Mouse (Mus musculus) layer of hippocampus, adult 11-12 months (tissue): ENCODE results near the gene Phc2.
"Not testable (repeated sequence)": the region's sequence is repeated elsewhere in the genome, so short reads cannot be mapped to it uniquely, and the experiment has no call there.

Source experiments
- DNase-seq: peaks from one replicate; pipeline ENCODE4 v3.0.0; 2022; ENCODE audit warnings: low spot score

Gene Phc2

DNA sequence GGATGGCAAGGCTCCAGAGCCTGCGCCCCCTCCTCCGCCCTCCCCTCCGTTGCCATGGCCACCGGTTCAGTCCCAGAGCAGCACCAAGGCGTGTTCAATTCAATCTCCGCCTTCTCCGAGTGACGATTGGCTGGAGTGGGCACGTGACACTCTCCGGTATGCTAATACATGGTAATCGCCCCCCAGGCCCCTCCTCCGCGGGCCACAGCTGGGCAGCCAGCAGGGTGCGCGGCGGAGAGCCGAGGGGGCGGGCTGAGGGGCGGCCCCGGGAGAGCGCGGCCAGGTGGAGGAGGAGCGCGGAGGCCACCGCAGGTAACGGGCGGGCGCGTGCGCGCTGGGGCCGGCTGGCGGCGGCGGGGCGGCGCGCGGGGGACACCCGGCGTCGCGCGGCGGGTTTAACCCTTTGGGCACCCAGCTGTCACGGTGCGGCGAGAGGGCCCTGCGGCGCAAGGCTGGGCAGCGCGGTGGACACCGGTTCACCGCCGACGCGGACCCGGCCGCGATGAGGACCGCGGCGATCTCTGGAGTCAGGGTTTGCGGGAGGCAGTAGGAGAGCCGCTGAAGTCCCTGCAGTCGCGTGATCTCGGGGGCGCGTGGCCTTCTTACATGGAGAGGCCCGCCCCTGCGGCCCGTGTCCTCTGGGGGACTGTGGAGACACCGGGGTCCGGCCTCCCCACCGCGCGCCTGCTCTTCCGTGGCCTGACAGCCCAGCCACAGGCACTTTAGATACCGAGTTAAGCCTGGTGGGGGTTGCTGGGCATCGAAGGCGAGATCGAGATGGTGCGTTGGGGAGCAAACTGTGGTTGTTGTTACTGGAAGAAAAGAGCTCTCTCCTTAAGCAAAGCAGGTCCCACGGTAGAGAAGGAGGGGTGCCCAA is at the start of gene Phc2:
Gene Phc2 (plus strand): TSS at position 198 of the 877 bp plus-strand sequence.
- DNase-seq, result peak; percentile 97

- DNase-seq, result no peak
Measured at GRCm38 (mm10) chr4:128606586-128606985, 47.9 kb upstream of the Phc2 start.

- DNase-seq, result no peak
Measured at GRCm38 (mm10) chr4:128607661-128608060, 46.8 kb upstream of the Phc2 start.

GRCm38 (mm10) chr4:128609276-128609924 is 45.1 kb upstream of the Phc2 start:
- no peak for DNase-seq

DNA sequence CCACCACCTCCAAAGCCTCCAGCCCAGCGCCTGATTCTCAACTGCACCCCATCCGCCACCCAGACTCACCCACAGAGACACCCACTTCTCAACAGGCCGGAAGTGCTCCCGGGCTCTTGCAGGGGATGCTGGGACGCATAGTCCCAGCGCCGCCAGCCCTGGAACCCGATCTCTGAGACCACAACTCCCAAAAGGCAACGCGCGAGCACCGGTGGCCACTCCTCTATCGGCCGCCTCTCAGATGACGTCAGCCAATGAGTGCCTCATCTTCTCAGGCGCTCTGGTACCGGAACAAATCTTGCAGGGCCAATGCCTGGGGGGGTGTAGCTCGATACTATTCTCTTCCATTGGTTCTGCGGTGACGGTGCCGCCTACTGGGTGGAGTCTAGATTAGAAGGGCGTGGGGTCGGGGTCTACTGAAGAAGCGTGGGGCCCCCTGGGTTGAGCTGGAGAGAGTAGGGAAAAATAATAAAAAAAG is 44.5 kb upstream of the Phc2 start, which contains the start of gene Zscan20:
Gene Zscan20 (minus strand): TSS at position 174 of the 478 bp plus-strand sequence.
- DNase-seq, result peak; percentile 99

GRCm38 (mm10) chr4:128610706-128611105 is 43.8 kb upstream of the Phc2 start:
- DNase-seq, result no peak

DNA sequence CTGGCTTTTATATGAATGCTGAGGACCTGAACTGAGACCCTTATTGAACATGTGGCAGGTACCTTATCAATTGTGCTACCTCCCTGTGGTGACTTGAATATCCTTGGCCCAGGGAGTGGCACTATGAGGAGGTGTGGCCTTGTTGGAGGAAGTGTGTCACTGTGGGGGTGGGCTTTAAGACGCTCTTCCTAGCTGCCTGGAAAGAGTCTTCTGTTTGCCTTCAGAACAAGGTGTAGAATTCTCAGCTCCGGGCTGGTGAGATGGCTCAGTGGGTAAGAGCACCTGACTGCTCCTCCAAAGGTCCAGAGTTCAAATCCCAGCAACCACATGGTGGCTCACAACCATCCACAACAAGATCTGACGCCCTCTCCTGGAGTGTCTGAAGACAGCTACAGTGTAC is 42.8 kb upstream of the Phc2 start:
- not testable (repeated sequence) for DNase-seq

DNA sequence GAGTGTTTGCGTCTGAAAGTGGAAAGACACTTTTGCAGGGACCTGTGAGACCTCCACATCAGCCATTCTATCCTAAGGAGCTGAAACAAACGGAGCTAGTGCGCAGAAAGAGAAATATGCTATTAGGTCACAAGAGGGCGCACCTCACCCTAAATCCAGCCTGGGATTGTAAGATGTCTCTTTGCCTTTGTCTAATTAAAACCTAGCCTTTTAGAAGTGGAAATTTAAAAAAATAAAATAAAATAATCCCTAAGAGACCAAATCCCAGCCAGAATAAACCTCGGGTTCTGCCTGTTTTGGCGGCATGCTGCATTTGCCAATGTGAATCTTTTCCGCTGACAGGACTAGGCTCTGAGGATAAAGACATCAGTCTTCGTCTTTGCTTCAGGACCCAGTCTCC is 41.2 kb upstream of the Phc2 start:
- DNase-seq, result peak; percentile 68

DNA sequence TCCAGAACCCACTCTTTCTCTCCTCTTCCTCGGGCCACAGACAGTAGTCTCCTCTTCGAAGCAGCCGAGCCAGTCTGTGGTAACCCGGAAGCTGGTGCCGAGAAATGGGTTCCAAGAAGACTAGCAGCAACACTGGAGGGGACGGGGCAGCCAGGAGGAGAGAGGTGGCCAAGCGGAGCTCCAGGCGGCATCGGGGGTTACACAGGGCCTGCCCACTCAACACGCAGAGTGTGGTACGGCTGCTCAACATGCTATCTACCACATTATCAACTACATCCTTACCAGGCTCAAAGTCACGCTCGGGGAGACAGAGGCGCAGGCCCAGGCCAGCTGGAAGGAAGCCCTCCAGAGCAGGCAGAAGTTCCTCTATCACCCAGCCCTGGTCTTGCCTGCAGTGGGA is 38.7 kb upstream of the Phc2 start:
- no peak for DNase-seq

DNA sequence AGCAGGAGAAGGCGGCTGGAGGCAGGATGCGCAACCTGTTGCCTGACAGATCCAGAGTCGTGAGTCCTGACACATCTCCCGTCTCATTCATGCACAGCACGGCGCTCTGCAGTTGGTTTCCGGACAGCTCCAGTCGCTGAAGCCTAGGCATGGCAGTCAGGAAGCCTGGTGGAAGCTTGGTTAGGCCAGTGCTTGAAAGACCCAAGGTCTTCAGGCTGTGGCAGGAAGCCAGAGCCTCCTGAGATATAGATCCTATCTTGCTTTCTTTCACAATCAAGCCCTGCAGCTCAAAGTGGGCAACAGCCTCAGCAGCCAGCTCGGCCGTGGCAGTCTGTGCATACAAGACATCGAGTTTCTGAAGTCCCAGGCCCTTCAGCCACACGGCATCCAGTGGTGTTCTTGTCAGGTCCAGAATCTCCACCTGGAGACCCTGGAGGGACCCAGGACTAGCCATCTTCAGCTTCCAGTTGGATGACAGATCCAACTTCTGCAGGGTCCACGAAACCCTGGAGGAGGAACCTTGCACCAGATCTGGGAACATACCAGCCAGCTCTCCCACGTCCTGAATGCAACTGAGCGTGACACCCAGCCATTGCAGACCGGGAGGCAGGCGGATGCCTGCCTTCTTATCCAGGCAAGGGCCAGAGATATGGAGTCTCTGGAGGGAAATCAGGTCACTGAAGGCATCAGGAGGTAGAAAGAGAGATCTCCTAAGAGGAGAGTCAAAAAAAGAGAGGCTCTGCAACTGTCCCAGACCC is 37.0 kb upstream of the Phc2 start:
- DNase-seq, result no peak

- DNase-seq, result no peak
Measured at GRCm38 (mm10) chr4:128618246-128618911, 36.1 kb upstream of the Phc2 start, which contains the start of gene Tlr12. TSS of gene Tlr12 (minus strand) at chr4:128618619.

DNA sequence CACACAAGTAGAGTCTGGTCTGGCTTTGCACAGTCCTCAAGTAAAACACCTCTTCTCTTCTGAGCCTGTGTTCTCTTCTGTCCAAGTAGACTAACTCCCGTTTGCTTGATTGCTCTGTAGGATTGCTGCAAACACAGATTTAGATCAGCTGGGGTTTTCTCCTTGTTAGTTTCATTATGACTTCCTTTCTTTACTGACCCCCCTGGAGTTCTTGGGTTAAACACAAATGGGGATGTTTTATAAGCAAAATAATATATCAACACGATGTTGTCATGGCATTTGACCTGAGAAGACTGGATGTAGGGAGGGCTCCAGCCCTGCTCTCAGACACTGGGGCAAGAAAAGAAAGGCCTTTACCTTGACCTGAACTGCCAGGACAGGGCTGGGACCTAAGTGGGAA is 35.5 kb upstream of the Phc2 start:
- no peak for DNase-seq

- DNase-seq, result no peak
Measured at GRCm38 (mm10) chr4:128620572-128620971, 33.9 kb upstream of the Phc2 start.

DNA sequence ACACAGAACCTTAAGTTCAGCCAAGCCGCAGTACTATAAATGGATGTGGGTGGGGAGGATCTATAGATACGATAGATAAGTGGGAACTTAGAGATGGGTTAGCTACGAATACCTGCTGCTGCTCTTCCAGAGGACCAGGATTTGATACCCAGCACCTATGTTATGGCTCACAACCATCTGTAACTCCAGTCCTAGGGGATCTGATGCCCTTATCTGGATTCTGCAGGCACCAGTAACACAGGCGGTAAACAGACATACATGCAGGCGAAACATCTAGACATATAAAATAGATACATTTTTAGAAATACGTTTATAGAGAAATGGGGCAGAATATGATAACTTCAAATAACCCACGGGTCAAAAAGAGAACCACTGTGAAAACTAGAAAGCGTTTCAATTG is 33.4 kb upstream of the Phc2 start:
- DNase-seq, result no peak

GRCm38 (mm10) chr4:128635451-128635850 is 19.1 kb upstream of the Phc2 start:
- DNase-seq, result no peak

GRCm38 (mm10) chr4:128635894-128636585 is 18.5 kb upstream of the Phc2 start:
- no peak for DNase-seq

- no peak for DNase-seq
Measured at GRCm38 (mm10) chr4:128637250-128637649, 17.3 kb upstream of the Phc2 start.

GRCm38 (mm10) chr4:128638265-128638923 is 16.1 kb upstream of the Phc2 start:
- DNase-seq, result no peak

GRCm38 (mm10) chr4:128641766-128642717 is 12.5 kb upstream of the Phc2 start:
- DNase-seq, result no peak
